Mouse (Mus musculus) adrenal gland, postnatal 0 days (tissue): ENCODE data around the gene Olfr1079. TPM values are rescaled to one million over a fixed set of nuclear protein-coding genes. Genes with fewer than 3 reads are reported as not detected.

Source experiments
- polyA plus RNA-seq: library from polyadenylated mRNA; unstranded; fragments of >200 nt; fragmentation: Nextera tagmentation; extraction: Ambion mirVana; gene quantifications from 2 replicates; pipeline ENCODE4 v1.2.1, GENCODE M21; 2015

The Olfr1079 gene
- not detected in 2 replicates for polyA plus RNA-seq

GRCm38 (mm10) chr2:86542380-86542779 is at the start of gene Olfr1079:
TSS of gene Olfr1079 (minus strand) at chr2:86542480.

GRCm38 (mm10) chr2:86558135-86558534 is 15.9 kb upstream of the Olfr1079 start, which contains the start of gene Olfr1080:
TSS of gene Olfr1080 (minus strand) at chr2:86558235.

GRCm38 (mm10) chr2:86508161-86508560 is 34.1 kb downstream of the Olfr1079 start, which contains the start of gene Olfr1076:
TSS of gene Olfr1076 (plus strand) at chr2:86508461.

GRCm38 (mm10) chr2:86487286-86487685 is 55.0 kb downstream of the Olfr1079 start, which contains the start of gene Olfr228:
TSS of gene Olfr228 (minus strand) at chr2:86487386.

Other genes with a start within 250 kb of the Olfr1079 start
- not detected in 2 replicates for gene Olfr1053, start 227.2 kb downstream of the Olfr1079 start, polyA plus RNA-seq
- not detected in 2 replicates for gene Olfr1054, start 207.0 kb downstream of the Olfr1079 start, polyA plus RNA-seq
- not detected in 2 replicates for gene Olfr1055, start 192.2 kb downstream of the Olfr1079 start, polyA plus RNA-seq
- gene Olfr1056, start 180.0 kb downstream of the Olfr1079 start, polyA plus RNA-seq, result not detected in 2 replicates
- gene Olfr1057, start 164.1 kb downstream of the Olfr1079 start, polyA plus RNA-seq, result not detected in 2 replicates
- gene Olfr1058, start 153.9 kb downstream of the Olfr1079 start, polyA plus RNA-seq, result not detected in 2 replicates
- not detected in 2 replicates for gene Olfr1061, start 128.4 kb downstream of the Olfr1079 start, polyA plus RNA-seq
- gene Olfr1062, start 115.7 kb downstream of the Olfr1079 start, polyA plus RNA-seq, result not detected in 2 replicates
- gene Olfr1065, start 91.9 kb downstream of the Olfr1079 start, polyA plus RNA-seq, result not detected in 2 replicates
- gene Olfr1066, start 86.2 kb downstream of the Olfr1079 start, polyA plus RNA-seq, result not detected in 2 replicates
- not detected in 2 replicates for gene Olfr228, start 55.1 kb downstream of the Olfr1079 start, polyA plus RNA-seq
- gene Olfr1076, start 34.0 kb downstream of the Olfr1079 start, polyA plus RNA-seq, result not detected in 2 replicates
- gene Olfr1080, start 15.8 kb upstream of the Olfr1079 start, polyA plus RNA-seq, result not detected in 2 replicates
- gene Olfr1082, start 56.5 kb upstream of the Olfr1079 start, polyA plus RNA-seq, result not detected in 2 replicates
- not detected in 2 replicates for gene Olfr1084, start 97.2 kb upstream of the Olfr1079 start, polyA plus RNA-seq
- not detected in 2 replicates for gene Olfr1085, start 119.5 kb upstream of the Olfr1079 start, polyA plus RNA-seq
- not detected in 2 replicates for gene Olfr1086, start 137.6 kb upstream of the Olfr1079 start, polyA plus RNA-seq
- not detected in 2 replicates for gene Olfr1087, start 155.9 kb upstream of the Olfr1079 start, polyA plus RNA-seq
- not detected in 2 replicates for gene Olfr1089, start 191.2 kb upstream of the Olfr1079 start, polyA plus RNA-seq
- gene Olfr1090, start 216.5 kb upstream of the Olfr1079 start, polyA plus RNA-seq, result not detected in 2 replicates
- not detected in 2 replicates for gene Olfr1093, start 240.0 kb upstream of the Olfr1079 start, polyA plus RNA-seq